Mouse (Mus musculus): Measurements from ENCODE around the gene Prkcd. TPM values are rescaled to one million over a fixed set of nuclear protein-coding genes. Genes with fewer than 3 reads are reported as not detected.
A peak's percentile ranks its signal among the peaks of the same experiment; 100 is the strongest.

Prkcd gene
- polyA plus RNA-seq, 1 experiment from 2014 or later: 52.4 TPM

DNA sequence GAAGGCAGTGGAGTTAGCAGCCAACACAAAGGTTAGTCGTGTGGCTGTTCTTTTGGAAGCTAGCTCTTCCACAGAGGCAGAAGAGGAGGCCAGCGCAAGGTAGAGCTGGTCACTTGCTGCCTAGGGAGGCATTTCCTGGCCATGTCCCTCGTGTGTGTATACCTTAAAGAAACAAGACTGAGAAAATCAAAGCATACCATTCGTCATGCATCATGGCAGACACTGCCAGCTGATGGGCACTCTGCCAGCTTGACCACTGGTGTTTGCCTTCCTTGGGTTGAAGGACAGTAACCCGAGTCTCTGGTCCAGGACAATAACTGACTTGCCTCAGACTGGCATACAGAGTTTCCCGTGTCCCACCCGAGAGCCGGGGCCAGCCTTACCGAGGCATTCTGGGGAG, 55.7 kb downstream of the Prkcd start:
- no peaks in the 10 kb centered on the region for H3K4me1 ChIP-seq (ENCODE audit: insufficient read depth, low read length)
- H3K4me3 ChIP-seq (ENCODE audit: low read length): no peak overlapping the region
- H3K4me2 ChIP-seq (replicated peaks; ENCODE audit: low read depth, low read length): no peak overlapping the region
- WGBS: 77% methylated on average over 9 of the region's 9 CpGs
- H3K27ac ChIP-seq (ENCODE audit: low read length): no peak overlapping the region
- no peak for ATAC-seq (ENCODE audit: low FRiP score, low TSS enrichment)
- no peaks in the 10 kb centered on the region for H3K9me3 ChIP-seq (ENCODE audit: low read length)
- H3K36me3 ChIP-seq (ENCODE audit: insufficient read depth, low read length): peaks cover 86% of the 10 kb centered on the region
- H3K9ac ChIP-seq (replicated peaks; ENCODE audit: low read length): no peak overlapping the region
- H3K27me3 ChIP-seq (ENCODE audit: insufficient read depth, low read length): no peaks in the 10 kb centered on the region

DNA sequence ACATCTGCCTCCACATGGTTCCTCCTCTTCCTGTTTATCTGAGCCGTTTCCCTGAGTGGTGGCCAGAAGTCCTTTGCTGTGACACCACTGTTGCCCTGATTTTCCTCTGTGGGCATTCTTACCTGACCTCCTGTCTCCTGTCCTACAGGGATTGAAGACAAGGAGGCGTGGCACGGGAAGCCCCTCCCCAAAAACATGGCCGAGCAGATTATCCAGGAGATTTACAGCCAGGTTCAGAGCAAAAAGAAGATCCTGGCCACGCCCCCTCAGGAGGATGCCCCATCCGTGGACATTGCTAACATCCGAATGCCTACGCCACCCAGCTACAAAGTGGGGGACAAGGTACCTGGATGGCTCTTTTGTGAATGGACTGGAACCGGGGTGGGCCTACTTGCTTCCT, 58.0 kb downstream of the Prkcd start:
- WGBS: 89% methylated on average over 9 of the region's 9 CpGs
- Histone ChIP-seq H3K4me3 (ENCODE audit: low read length) (no peak overlapping the region), H3K36me3 (ENCODE audit: insufficient read depth, low read length) (peaks cover 92% of the 10 kb centered on the region), H3K4me2 (replicated peaks; ENCODE audit: low read depth, low read length) (no peak overlapping the region), H3K9ac (replicated peaks; ENCODE audit: low read length) (no peak overlapping the region), H3K9me3 (ENCODE audit: low read length) (no peaks in the 10 kb centered on the region), H3K4me1 (ENCODE audit: insufficient read depth, low read length) (no peaks in the 10 kb centered on the region), H3K27ac (ENCODE audit: low read length) (no peak overlapping the region), H3K27me3 (ENCODE audit: insufficient read depth, low read length) (no peaks in the 10 kb centered on the region)
- ATAC-seq (ENCODE audit: low FRiP score, low TSS enrichment): no peak

DNA sequence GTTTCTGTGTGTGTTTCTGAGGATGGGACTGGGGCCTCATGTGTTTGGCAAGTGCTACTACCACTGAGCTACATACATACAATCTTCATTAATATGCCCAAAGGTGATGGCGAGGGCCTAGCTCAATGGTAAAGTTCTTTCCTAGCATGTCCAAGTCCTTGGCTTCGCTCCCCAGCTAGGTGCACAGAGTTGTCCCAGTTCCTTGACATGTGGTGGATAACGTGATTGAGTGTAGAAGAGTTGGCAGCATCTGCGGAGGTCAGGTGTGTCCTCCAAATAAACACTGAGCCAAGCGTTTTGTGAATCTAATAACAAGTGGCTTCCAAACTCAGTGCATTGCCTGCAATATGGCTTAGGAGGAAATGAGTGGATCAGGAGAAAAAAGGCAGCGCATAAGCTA, 59.7 kb downstream of the Prkcd start:
- H3K4me3 ChIP-seq (ENCODE audit: low read length): no peak overlapping the region
- no peak overlapping the region for H3K27ac ChIP-seq (ENCODE audit: low read length)
- no peaks in the 10 kb centered on the region for H3K4me1 ChIP-seq (ENCODE audit: insufficient read depth, low read length)
- no peak overlapping the region for H3K9ac ChIP-seq (replicated peaks; ENCODE audit: low read length)
- peaks cover 81% of the 10 kb centered on the region for H3K36me3 ChIP-seq (ENCODE audit: insufficient read depth, low read length)
- no peaks in the 10 kb centered on the region for H3K9me3 ChIP-seq (ENCODE audit: low read length)
- H3K27me3 ChIP-seq (ENCODE audit: insufficient read depth, low read length): no peaks in the 10 kb centered on the region
- H3K4me2 ChIP-seq (replicated peaks; ENCODE audit: low read depth, low read length): no peak overlapping the region
- WGBS: 91% methylated on average over 6 of the region's 6 CpGs
- ATAC-seq (ENCODE audit: low FRiP score, low TSS enrichment): no peak

DNA sequence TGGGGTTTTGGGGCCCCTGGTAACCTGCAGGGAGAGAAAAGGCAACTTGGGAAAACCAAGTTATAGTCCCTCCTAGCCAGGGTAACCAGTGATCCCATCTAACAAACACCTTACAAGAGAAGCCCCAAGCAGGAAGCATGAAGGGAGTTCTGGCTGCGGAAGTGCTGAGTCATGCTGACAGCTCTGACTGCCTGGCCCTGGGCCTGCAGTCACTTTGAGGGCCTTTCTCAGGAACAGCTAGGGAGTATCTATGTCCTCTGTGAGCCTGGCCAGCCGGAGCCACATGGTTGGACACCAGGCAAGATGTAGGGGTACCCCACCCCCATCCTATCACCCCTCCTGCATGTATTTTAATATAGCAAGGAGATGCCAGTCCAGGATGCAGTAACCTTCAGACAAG, 61.6 kb downstream of the Prkcd start:
- Histone ChIP-seq H3K4me3 (ENCODE audit: low read length) (no peak overlapping the region), H3K9me3 (ENCODE audit: low read length) (no peaks in the 10 kb centered on the region), H3K36me3 (ENCODE audit: insufficient read depth, low read length) (peaks cover 81% of the 10 kb centered on the region), H3K9ac (replicated peaks; ENCODE audit: low read length) (no peak overlapping the region), H3K4me2 (replicated peaks; ENCODE audit: low read depth, low read length) (no peak overlapping the region), H3K4me1 (ENCODE audit: insufficient read depth, low read length) (0 out of 2 replicates have a peak, but pooled peaks cover 3% of the 10 kb centered on the region), H3K27me3 (ENCODE audit: insufficient read depth, low read length) (no peaks in the 10 kb centered on the region), H3K27ac (ENCODE audit: low read length) (no peak overlapping the region)
- ATAC-seq (ENCODE audit: low FRiP score, low TSS enrichment): no peak
- 92% methylated on average over 2 of the region's 2 CpGs for WGBS

DNA sequence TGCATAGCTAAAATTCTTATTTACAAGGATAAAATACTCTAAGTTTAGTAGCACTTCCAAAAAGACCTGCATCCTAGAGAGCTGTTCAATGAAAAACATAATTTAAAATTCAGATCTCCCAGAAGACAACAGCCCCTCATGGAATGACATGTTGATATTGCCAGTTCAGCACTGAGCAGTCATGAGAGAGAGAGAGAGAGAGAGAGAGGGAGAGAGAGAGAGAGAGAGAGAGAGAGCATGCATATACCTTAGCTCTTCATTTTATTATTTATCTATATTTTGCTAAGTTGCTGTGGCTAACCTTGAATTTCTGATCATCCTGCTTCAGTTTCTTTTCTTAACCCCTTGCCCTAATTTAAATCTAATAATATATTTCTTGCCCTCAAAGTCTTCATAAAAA, 63.7 kb downstream of the Prkcd start:
- H3K4me2 ChIP-seq (replicated peaks; ENCODE audit: low read depth, low read length): no peak overlapping the region
- no peak for ATAC-seq (ENCODE audit: low FRiP score, low TSS enrichment)
- peaks cover 71% of the 10 kb centered on the region for H3K36me3 ChIP-seq (ENCODE audit: insufficient read depth, low read length)
- H3K9ac ChIP-seq (replicated peaks; ENCODE audit: low read length): no peak overlapping the region
- H3K4me3 ChIP-seq (ENCODE audit: low read length): no peak overlapping the region
- no peaks in the 10 kb centered on the region for H3K27me3 ChIP-seq (ENCODE audit: insufficient read depth, low read length)
- no peaks in the 10 kb centered on the region for H3K9me3 ChIP-seq (ENCODE audit: low read length)
- no peak overlapping the region for H3K27ac ChIP-seq (ENCODE audit: low read length)
- H3K4me1 ChIP-seq (ENCODE audit: insufficient read depth, low read length): peaks cover 6% of the 10 kb centered on the region; the same call in 1 of the 2 replicates

DNA sequence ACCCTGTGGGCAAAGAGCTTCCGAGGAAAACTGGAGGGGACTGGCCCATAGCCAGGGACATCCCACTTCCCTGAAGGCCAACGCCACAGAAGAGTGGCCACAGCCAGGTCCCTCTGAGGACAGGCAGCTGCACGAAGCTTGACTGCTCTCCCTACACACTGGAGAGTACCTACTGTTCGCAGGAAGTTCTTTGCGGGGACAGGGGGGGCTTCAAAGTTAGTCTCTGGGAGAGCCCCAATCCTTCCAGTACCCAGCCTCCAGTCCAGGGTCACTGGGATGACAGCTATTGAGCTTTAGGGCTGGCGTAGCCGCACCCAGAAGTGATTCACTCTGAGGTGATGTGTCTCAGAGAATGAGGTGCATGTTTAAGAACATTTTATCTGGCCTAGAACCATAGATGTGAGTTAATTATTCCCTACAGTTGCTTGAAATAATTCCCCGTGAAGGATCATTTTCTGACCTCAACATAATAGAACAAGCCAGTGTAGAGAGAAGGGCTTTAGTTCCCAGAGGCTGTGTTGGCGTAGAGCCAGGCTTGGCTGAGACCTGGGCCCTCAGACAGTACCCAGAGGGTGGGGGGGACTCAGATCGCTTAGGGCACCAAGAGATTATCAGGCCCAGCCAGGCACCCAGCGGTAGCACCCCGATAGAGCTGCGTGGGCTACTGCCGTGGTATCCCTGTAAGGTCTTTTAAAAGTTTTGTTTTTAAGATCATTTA, 64.4 kb downstream of the Prkcd start:
- ATAC-seq (ENCODE audit: low FRiP score, low TSS enrichment): peak; percentile 86

DNA sequence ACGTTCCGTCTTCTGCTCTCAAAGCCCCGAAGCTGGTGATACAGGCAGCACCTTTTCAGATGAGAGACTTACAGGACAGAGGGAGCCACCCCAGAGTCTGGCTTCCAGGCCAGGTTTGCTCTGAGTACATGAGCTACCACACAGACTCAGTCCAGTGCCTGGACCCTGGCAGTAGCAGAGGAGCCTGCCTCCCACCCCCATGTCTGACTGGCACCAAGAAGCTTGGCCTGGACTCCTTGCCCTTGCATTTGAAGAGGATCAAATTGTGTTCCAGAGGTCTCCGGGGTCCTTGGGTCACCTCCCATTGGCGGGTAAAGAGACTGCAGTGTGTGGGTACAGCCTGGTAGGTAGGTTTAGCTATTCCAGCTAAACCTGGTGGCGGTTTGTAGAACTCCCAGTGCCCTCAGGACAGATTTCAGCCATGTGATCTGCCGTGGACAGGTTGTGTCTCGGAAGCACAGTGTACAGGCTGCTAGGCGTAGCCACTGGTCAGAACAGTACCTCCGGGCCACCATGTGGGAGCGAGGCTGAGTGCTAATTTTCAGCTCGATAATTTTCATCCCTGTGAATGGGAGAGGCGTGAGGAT, 65.1 kb downstream of the Prkcd start:
- Histone ChIP-seq H3K27ac (ENCODE audit: low read length) (peak overlapping the region; percentile 77; the same call in 1 of the 2 replicates), H3K4me2 (replicated peaks; ENCODE audit: low read depth, low read length) (no peak overlapping the region), H3K9me3 (ENCODE audit: low read length) (no peaks in the 10 kb centered on the region), H3K9ac (replicated peaks; ENCODE audit: low read length) (no peak overlapping the region), H3K36me3 (ENCODE audit: insufficient read depth, low read length) (peaks cover 68% of the 10 kb centered on the region), H3K27me3 (ENCODE audit: insufficient read depth, low read length) (no peaks in the 10 kb centered on the region), H3K4me3 (ENCODE audit: low read length) (no peak overlapping the region), H3K4me1 (ENCODE audit: insufficient read depth, low read length) (peaks cover 6% of the 10 kb centered on the region; the same call in 1 of the 2 replicates)
- ATAC-seq (ENCODE audit: low FRiP score, low TSS enrichment): no peak
- WGBS: 86% methylated on average over 13 of the region's 13 CpGs

More for the DNA sequence above, 64.4 kb downstream of the Prkcd start:
- 78% methylated on average over 14 of the region's 14 CpGs for WGBS
- H3K4me1 ChIP-seq (ENCODE audit: insufficient read depth, low read length): peaks cover 6% of the 10 kb centered on the region; the same call in 1 of the 2 replicates
- H3K9ac ChIP-seq (replicated peaks; ENCODE audit: low read length): no peak overlapping the region
- peaks cover 68% of the 10 kb centered on the region for H3K36me3 ChIP-seq (ENCODE audit: insufficient read depth, low read length)
- no peaks in the 10 kb centered on the region for H3K9me3 ChIP-seq (ENCODE audit: low read length)
- H3K4me2 ChIP-seq (replicated peaks; ENCODE audit: low read depth, low read length): no peak overlapping the region
- no peak overlapping the region for H3K4me3 ChIP-seq (ENCODE audit: low read length)
- peak overlapping the region; percentile 77 for H3K27ac ChIP-seq (ENCODE audit: low read length)
- H3K27me3 ChIP-seq (ENCODE audit: insufficient read depth, low read length): no peaks in the 10 kb centered on the region

DNA sequence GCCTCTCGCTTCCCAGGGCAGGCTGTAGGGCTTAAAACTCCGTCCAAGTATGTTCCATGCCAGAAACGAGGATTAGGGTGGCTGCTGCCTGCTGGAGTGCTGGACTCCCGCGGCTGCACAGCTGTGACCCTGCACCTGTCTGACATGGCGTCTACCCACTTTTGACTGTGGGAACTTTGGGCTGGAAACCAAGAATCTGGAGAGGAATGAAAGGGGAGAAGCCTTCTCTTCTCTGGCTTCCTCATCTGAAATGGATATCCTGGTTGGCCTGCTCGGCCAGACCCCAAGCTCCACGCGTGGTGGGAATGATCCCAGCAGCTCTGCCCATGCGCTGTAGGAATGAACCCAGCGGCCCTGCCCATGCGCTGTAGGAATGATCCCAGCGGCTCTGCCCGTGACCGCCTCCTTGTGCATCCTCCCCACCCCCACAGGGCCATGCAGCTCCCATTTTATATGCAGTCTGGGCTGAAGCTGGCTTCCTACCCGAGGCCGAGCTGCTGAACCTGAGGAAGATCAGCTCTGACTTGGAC, 66.6 kb downstream of the Prkcd start:
- ATAC-seq (ENCODE audit: low FRiP score, low TSS enrichment): no peak
- Histone ChIP-seq H3K27ac (ENCODE audit: low read length) (no peak overlapping the region), H3K9ac (replicated peaks; ENCODE audit: low read length) (no peak overlapping the region), H3K9me3 (ENCODE audit: low read length) (no peaks in the 10 kb centered on the region), H3K27me3 (ENCODE audit: insufficient read depth, low read length) (no peaks in the 10 kb centered on the region), H3K36me3 (ENCODE audit: insufficient read depth, low read length) (peaks cover 54% of the 10 kb centered on the region), H3K4me2 (replicated peaks; ENCODE audit: low read depth, low read length) (no peak overlapping the region), H3K4me1 (ENCODE audit: insufficient read depth, low read length) (peaks cover 6% of the 10 kb centered on the region; the same call in 1 of the 2 replicates), H3K4me3 (ENCODE audit: low read length) (no peak overlapping the region)
- WGBS: 69% methylated on average over 17 of the region's 17 CpGs

DNA sequence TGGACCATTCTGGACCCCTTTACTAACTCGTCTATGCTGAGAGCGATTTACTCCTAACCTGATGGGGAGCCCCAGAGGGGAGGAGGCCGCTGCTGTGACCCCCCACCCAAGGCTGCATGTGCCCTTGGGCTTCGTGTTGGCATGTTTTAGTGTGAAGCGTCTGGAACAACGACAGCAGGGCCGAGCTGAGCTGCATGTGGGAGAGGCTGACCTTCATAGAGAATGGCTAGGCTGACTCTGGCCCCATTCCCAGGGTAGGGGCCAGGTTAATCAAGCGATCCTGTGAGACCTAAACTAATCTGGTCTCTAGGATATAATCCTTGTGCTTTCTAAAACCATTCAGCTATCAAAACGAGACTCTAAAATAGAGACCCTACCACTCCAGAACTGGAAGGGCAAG, 68.3 kb downstream of the Prkcd start:
- Histone ChIP-seq H3K27ac (ENCODE audit: low read length) (peak overlapping the region; percentile 49; the same call in 1 of the 2 replicates), H3K36me3 (ENCODE audit: insufficient read depth, low read length) (peaks cover 49% of the 10 kb centered on the region), H3K9me3 (ENCODE audit: low read length) (no peaks in the 10 kb centered on the region), H3K9ac (replicated peaks; ENCODE audit: low read length) (no peak overlapping the region), H3K4me2 (replicated peaks; ENCODE audit: low read depth, low read length) (no peak overlapping the region), H3K4me1 (ENCODE audit: insufficient read depth, low read length) (peaks cover 6% of the 10 kb centered on the region; the same call in 1 of the 2 replicates), H3K27me3 (ENCODE audit: insufficient read depth, low read length) (no peaks in the 10 kb centered on the region), H3K4me3 (ENCODE audit: low read length) (no peak overlapping the region)
- WGBS: 63% methylated on average over 9 of the region's 9 CpGs
- no peak for ATAC-seq (ENCODE audit: low FRiP score, low TSS enrichment)

DNA sequence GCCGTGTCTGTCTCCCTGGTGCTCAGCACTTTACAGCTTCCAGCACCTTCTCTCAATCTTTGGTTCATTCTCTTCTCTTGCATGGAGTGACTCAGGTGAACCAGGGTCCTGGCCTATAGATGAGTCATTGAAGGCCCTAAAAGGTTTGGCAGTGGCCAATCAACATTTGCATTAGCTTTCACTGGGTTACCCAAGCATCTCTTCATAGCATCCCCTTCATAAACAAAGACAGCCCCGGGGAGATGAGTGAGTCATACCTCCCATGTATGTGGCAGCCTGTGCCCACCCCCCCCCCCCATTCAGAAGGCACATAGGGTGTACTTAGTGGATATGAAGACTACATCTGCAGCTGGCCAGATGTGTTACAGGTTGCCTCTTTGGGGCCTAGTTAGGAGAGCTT, 69.4 kb downstream of the Prkcd start:
- Histone ChIP-seq H3K9ac (replicated peaks; ENCODE audit: low read length) (no peak overlapping the region), H3K4me2 (replicated peaks; ENCODE audit: low read depth, low read length) (no peak overlapping the region), H3K27me3 (ENCODE audit: insufficient read depth, low read length) (no peaks in the 10 kb centered on the region), H3K36me3 (ENCODE audit: insufficient read depth, low read length) (peaks cover 46% of the 10 kb centered on the region), H3K9me3 (ENCODE audit: low read length) (no peaks in the 10 kb centered on the region), H3K27ac (ENCODE audit: low read length) (no peak overlapping the region), H3K4me3 (ENCODE audit: low read length) (no peak overlapping the region), H3K4me1 (ENCODE audit: insufficient read depth, low read length) (peaks cover 11% of the 10 kb centered on the region)
- ATAC-seq (ENCODE audit: low FRiP score, low TSS enrichment): no peak
- WGBS: 82% methylated on average over 2 of the region's 2 CpGs
